Mouse (Mus musculus): ENCODE measurements around the gene Susd2. TPM values are rescaled to one million over a fixed set of nuclear protein-coding genes. Genes with fewer than 3 reads are reported as not detected.

The Susd2 gene
- polyA plus RNA-seq, 1 experiment: 193 TPM

DNA sequence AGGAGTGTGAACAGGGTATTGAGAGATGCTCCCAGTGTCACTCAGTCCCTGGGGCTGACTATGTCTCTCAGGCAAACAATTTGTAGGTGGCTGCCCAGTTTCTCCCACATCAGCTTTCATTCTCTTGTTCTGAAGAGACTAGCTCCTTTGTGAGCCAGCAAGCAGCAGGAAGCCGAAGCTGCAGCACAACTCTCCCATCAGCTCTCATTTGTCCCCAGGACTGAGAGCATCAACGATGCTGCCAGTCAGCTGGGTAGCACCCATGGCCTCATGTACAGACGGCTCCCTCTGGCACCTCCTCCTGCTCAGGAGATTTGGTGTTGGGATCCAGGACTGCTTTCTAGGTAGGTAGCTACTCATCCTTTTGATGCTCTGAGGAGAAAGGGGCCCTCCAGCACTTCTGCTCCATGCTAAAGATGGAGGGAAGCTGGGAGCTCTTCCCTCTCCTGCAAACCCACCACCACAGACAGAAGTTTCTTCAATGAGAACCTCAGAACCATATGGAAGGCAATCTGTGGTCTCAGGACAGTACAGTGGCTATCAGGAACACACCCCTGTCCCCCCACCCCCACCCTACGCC lies 22.7 kb upstream of the Susd2 start:
- no peaks in the 10 kb centered on the region for H3K27me3 ChIP-seq (replicated peaks; ENCODE audit: control insufficient read depth, insufficient read depth, low read length)
- 68% methylated on average over 4 of the region's 4 CpGs for WGBS
- H3K4me1 ChIP-seq (ENCODE audit: control insufficient read depth, insufficient read depth, low read length): no peaks in the 10 kb centered on the region
- no peak for TF ChIP-seq CTCF (conservative IDR thresholded peaks at IDR 0.05; ENCODE audit: insufficient read depth, insufficient read length, low read depth, low read length)
- no peak for DNase-seq
- peak overlapping the region; percentile 62 for H3K4me3 ChIP-seq (ENCODE audit: insufficient read depth, low read depth, low read length)
- no peak overlapping the region for H3K27ac ChIP-seq (ENCODE audit: insufficient read depth, low read depth, low read length)
- no peaks in the 10 kb centered on the region for H3K36me3 ChIP-seq (ENCODE audit: control insufficient read depth, insufficient read depth, low read length)

- H3K36me3 ChIP-seq (ENCODE audit: control insufficient read depth, insufficient read depth, low read length): no peaks in the 10 kb centered on the region
- no peak for DNase-seq
- H3K4me1 ChIP-seq (ENCODE audit: control insufficient read depth, insufficient read depth, low read length): no peaks in the 10 kb centered on the region
- no peak overlapping the region for H3K4me3 ChIP-seq (ENCODE audit: insufficient read depth, low read depth, low read length)
- 86% methylated on average over 6 of the region's 6 CpGs for WGBS
- no peaks in the 10 kb centered on the region for H3K27me3 ChIP-seq (replicated peaks; ENCODE audit: control insufficient read depth, insufficient read depth, low read length)
- no peak for TF ChIP-seq CTCF (conservative IDR thresholded peaks at IDR 0.05; ENCODE audit: insufficient read depth, insufficient read length, low read depth, low read length)
- no peak for TF ChIP-seq POLR2A (IDR thresholded peaks at IDR 0.05; ENCODE audit: low read depth, low read length)
- H3K27ac ChIP-seq (ENCODE audit: insufficient read depth, low read depth, low read length): no peak overlapping the region
Measured at GRCm38 (mm10) chr10:75664673-75665270, 21.0 kb upstream of the Susd2 start.

GRCm38 (mm10) chr10:75662575-75662974 lies 18.8 kb upstream of the Susd2 start:
- TF ChIP-seq CTCF (conservative IDR thresholded peaks at IDR 0.05; ENCODE audit: insufficient read depth, insufficient read length, low read depth, low read length) (no peak), POLR2A (IDR thresholded peaks at IDR 0.05; ENCODE audit: low read depth, low read length) (no peak)
- H3K27ac ChIP-seq (ENCODE audit: insufficient read depth, low read depth, low read length): no peak overlapping the region

GRCm38 (mm10) chr10:75661876-75662275 lies 18.1 kb upstream of the Susd2 start:
- Histone ChIP-seq H3K27ac (ENCODE audit: insufficient read depth, low read depth, low read length) (no peak overlapping the region), H3K27me3 (replicated peaks; ENCODE audit: control insufficient read depth, insufficient read depth, low read length) (no peaks in the 10 kb centered on the region), H3K4me3 (ENCODE audit: insufficient read depth, low read depth, low read length) (no peak overlapping the region), H3K36me3 (ENCODE audit: control insufficient read depth, insufficient read depth, low read length) (no peaks in the 10 kb centered on the region), H3K4me1 (ENCODE audit: control insufficient read depth, insufficient read depth, low read length) (no peaks in the 10 kb centered on the region)
- 92% methylated on average over 3 of the region's 3 CpGs for WGBS
- no peak for DNase-seq
- TF ChIP-seq POLR2A (IDR thresholded peaks at IDR 0.05; ENCODE audit: low read depth, low read length) (no peak), CTCF (conservative IDR thresholded peaks at IDR 0.05; ENCODE audit: insufficient read depth, insufficient read length, low read depth, low read length) (no peak)

More at GRCm38 (mm10) chr10:75662575-75662974, 18.8 kb upstream of the Susd2 start:
- 64% methylated on average over 4 of the region's 4 CpGs for whole genome bisulfite sequencing
- Histone ChIP-seq H3K4me3 (ENCODE audit: insufficient read depth, low read depth, low read length) (no peak overlapping the region), H3K36me3 (ENCODE audit: control insufficient read depth, insufficient read depth, low read length) (no peaks in the 10 kb centered on the region), H3K4me1 (ENCODE audit: control insufficient read depth, insufficient read depth, low read length) (no peaks in the 10 kb centered on the region), H3K27me3 (replicated peaks; ENCODE audit: control insufficient read depth, insufficient read depth, low read length) (no peaks in the 10 kb centered on the region)
- peak; percentile 51 for DNase-seq

DNA sequence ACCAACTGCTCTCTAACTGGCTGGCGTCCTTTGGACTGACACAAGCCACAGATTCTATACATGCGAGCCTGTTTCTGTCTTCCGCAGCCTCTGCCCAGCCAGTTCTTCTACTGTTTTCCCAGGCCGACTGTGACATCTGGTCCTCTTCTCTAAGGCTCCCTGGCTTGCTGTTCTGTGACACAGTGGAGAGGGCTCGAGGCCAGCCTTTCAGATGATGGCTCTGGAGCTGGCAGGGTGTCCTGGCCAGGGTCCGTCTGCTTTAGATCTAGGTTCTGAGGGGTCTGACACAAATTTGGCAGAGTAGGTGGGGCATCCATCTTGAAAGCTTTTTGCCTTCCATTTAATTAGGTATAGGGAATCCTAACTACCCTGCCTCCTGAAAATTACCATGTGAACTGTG lies 17.6 kb upstream of the Susd2 start:
- Histone ChIP-seq H3K4me3 (ENCODE audit: insufficient read depth, low read depth, low read length) (no peak overlapping the region), H3K27me3 (replicated peaks; ENCODE audit: control insufficient read depth, insufficient read depth, low read length) (no peaks in the 10 kb centered on the region), H3K4me1 (ENCODE audit: control insufficient read depth, insufficient read depth, low read length) (no peaks in the 10 kb centered on the region), H3K27ac (ENCODE audit: insufficient read depth, low read depth, low read length) (no peak overlapping the region), H3K36me3 (ENCODE audit: control insufficient read depth, insufficient read depth, low read length) (no peaks in the 10 kb centered on the region)
- no peak for DNase-seq
- 91% methylated on average over 6 of the region's 6 CpGs for WGBS
- no peak for TF ChIP-seq POLR2A (IDR thresholded peaks at IDR 0.05; ENCODE audit: low read depth, low read length)
- no peak for TF ChIP-seq CTCF (conservative IDR thresholded peaks at IDR 0.05; ENCODE audit: insufficient read depth, insufficient read length, low read depth, low read length)

DNA sequence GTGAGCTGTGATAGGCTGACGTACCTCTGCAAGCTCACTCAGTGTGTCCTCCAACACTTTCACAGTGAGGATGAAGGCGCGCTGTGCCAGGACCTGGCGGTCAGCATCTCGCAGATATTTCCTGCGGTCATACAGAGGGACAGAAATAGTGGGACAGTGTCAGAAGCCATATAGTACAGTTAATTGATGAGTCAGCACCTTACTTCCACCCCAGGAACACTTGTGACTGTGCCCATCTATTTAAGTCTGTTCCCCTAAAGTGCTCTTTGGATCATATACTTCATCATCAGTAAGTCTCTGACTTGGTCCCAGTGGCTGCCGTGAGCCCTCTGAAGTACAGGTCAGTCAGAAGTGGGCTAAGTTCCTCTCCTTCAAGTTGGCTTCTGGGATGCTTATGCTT lies 14.0 kb upstream of the Susd2 start:
- TF ChIP-seq POLR2A (IDR thresholded peaks at IDR 0.05; ENCODE audit: low read depth, low read length): no peak
- no peak for TF ChIP-seq CTCF (conservative IDR thresholded peaks at IDR 0.05; ENCODE audit: insufficient read depth, insufficient read length, low read depth, low read length)

GRCm38 (mm10) chr10:75657165-75657564 lies 13.4 kb upstream of the Susd2 start:
- H3K36me3 ChIP-seq (ENCODE audit: control insufficient read depth, insufficient read depth, low read length): no peaks in the 10 kb centered on the region
- H3K4me1 ChIP-seq (ENCODE audit: control insufficient read depth, insufficient read depth, low read length): no peaks in the 10 kb centered on the region; the same call in 1 of the 2 replicates
- DNase-seq: no peak
- WGBS: 90% methylated on average over 5 of the region's 5 CpGs
- TF ChIP-seq POLR2A (IDR thresholded peaks at IDR 0.05; ENCODE audit: low read depth, low read length) (no peak), CTCF (conservative IDR thresholded peaks at IDR 0.05; ENCODE audit: insufficient read depth, insufficient read length, low read depth, low read length) (no peak)
- H3K4me3 ChIP-seq (ENCODE audit: insufficient read depth, low read depth, low read length): no peak overlapping the region
- H3K27me3 ChIP-seq (replicated peaks; ENCODE audit: control insufficient read depth, insufficient read depth, low read length): no peaks in the 10 kb centered on the region
- H3K27ac ChIP-seq (ENCODE audit: insufficient read depth, low read depth, low read length): no peak overlapping the region

More for the DNA sequence above, 14.0 kb upstream of the Susd2 start:
- no peak overlapping the region for H3K27ac ChIP-seq (ENCODE audit: insufficient read depth, low read depth, low read length)
- H3K36me3 ChIP-seq (ENCODE audit: control insufficient read depth, insufficient read depth, low read length): no peaks in the 10 kb centered on the region
- DNase-seq: no peak
- H3K4me1 ChIP-seq (ENCODE audit: control insufficient read depth, insufficient read depth, low read length): no peaks in the 10 kb centered on the region; the same call in 1 of the 2 replicates
- H3K4me3 ChIP-seq (ENCODE audit: insufficient read depth, low read depth, low read length): no peak overlapping the region
- WGBS: 95% methylated on average over 7 of the region's 7 CpGs
- no peaks in the 10 kb centered on the region for H3K27me3 ChIP-seq (replicated peaks; ENCODE audit: control insufficient read depth, insufficient read depth, low read length)

All from kidney, adult 2 months (tissue).